Mouse (Mus musculus): Measurements from ENCODE around the gene Kcnip3.

The Kcnip3 gene

GRCm38 (mm10) chr2:127518273-127518672 is 3.6 kb downstream of the Kcnip3 start:
- no peak for DNase-seq (ENCODE audit: low read depth, low spot score)

GRCm38 (mm10) chr2:127517081-127517480 is 4.8 kb downstream of the Kcnip3 start:
- DNase-seq (ENCODE audit: low read depth, low spot score), result no peak

- DNase-seq (ENCODE audit: low read depth, low spot score), result no peak
These were observed 7.3 kb downstream of the Kcnip3 start for GRCm38 (mm10) chr2:127514380-127515124.

GRCm38 (mm10) chr2:127513244-127513643 is 8.7 kb downstream of the Kcnip3 start:
- no peak for DNase-seq (ENCODE audit: low read depth, low spot score)

GRCm38 (mm10) chr2:127511426-127511825 is 10.5 kb downstream of the Kcnip3 start:
- no peak for DNase-seq (ENCODE audit: low read depth, low spot score)

GRCm38 (mm10) chr2:127507967-127508660 is 13.8 kb downstream of the Kcnip3 start:
- no peak for DNase-seq (ENCODE audit: low read depth, low spot score)

GRCm38 (mm10) chr2:127507077-127507774 is 14.7 kb downstream of the Kcnip3 start:
- DNase-seq (ENCODE audit: low read depth, low spot score), result peak; percentile 88

- no peak for DNase-seq (ENCODE audit: low read depth, low spot score)
These were observed 15.7 kb downstream of the Kcnip3 start for GRCm38 (mm10) chr2:127506131-127506632.

- no peak for DNase-seq (ENCODE audit: low read depth, low spot score)
These were observed 16.7 kb downstream of the Kcnip3 start for GRCm38 (mm10) chr2:127505196-127505595.

- DNase-seq (ENCODE audit: low read depth, low spot score), result no peak
These were observed 17.9 kb downstream of the Kcnip3 start for GRCm38 (mm10) chr2:127503751-127504549.

GRCm38 (mm10) chr2:127501061-127501460 is 20.8 kb downstream of the Kcnip3 start:
- DNase-seq (ENCODE audit: low read depth, low spot score), result peak; percentile 73

- DNase-seq (ENCODE audit: low read depth, low spot score), result no peak
These were observed 23.1 kb downstream of the Kcnip3 start for GRCm38 (mm10) chr2:127498750-127499149.

GRCm38 (mm10) chr2:127496321-127496720 is 25.6 kb downstream of the Kcnip3 start:
- DNase-seq (ENCODE audit: low read depth, low spot score), result no peak

- DNase-seq (ENCODE audit: low read depth, low spot score), result peak; percentile 82
These were observed 37.3 kb downstream of the Kcnip3 start for GRCm38 (mm10) chr2:127484476-127485170.

- no peak for DNase-seq (ENCODE audit: low read depth, low spot score)
These were observed 38.9 kb downstream of the Kcnip3 start for GRCm38 (mm10) chr2:127483001-127483400.

GRCm38 (mm10) chr2:127482533-127482911 is 39.4 kb downstream of the Kcnip3 start:
- peak; percentile 77 for DNase-seq (ENCODE audit: low read depth, low spot score)

- no peak for DNase-seq (ENCODE audit: low read depth, low spot score)
These were observed 39.9 kb downstream of the Kcnip3 start for GRCm38 (mm10) chr2:127481841-127482532.

- DNase-seq (ENCODE audit: low read depth, low spot score), result no peak
These were observed 42.1 kb downstream of the Kcnip3 start for GRCm38 (mm10) chr2:127479763-127480162.

- no peak for DNase-seq (ENCODE audit: low read depth, low spot score)
These were observed 42.7 kb downstream of the Kcnip3 start for GRCm38 (mm10) chr2:127479210-127479609.

GRCm38 (mm10) chr2:127472279-127472678 is 49.6 kb downstream of the Kcnip3 start:
- DNase-seq (ENCODE audit: low read depth, low spot score), result no peak

All from mesoderm, embryonic 11.5 days (tissue).